Mouse (Mus musculus): ENCODE measurements around the gene Brca1.
A peak's percentile ranks its signal among the peaks of the same experiment; 100 is the strongest.
"Not testable (repeated sequence)": the region's sequence is repeated elsewhere in the genome, so short reads cannot be mapped to it uniquely, and the experiment has no call there.

The Brca1 gene

DNA sequence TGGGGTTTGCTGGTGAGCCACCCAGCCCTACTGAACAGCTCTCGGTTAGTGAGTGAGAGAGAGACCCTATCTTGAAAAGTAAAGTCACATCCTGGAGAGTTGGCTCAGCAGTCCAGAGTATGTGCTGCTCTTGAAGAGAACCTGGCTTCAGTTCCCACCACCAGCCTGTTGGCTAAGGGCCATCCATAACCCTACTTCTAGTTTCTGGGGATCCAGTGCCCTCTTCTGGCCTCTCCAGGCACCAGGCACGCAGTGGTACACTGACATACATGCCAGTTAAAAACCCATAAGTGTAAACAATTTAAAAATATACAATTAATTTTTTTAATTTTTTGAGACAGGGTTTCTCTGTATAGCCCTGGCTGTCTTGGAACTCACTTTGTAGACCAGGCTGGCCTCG lies 101.4 kb downstream of the Brca1 start:
- peak in 1 of 2 experiments; percentile 53 for DNase-seq (ENCODE audit: low spot score in 2 of 2)

DNA sequence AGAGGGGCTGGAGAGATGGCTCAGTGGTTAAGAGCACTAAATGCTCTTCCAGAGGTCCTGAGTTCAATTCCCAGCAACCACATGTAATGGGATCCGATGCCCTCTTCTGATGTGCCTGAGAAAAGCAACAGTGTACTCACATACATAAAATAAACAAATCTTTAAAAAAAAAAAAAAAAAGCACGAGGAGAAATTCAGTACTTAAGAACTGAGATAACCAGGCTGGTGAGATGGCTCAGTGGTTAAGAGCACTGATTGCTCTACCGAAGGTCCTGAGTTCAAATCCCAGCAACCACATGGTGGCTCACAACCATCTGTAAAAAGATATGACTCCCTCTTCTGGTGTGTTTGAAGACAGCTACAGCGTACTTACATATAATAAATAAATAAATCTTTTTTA lies 102.2 kb downstream of the Brca1 start:
- not testable (repeated sequence) for DNase-seq (ENCODE audit: low spot score in 2 of 2)

DNA sequence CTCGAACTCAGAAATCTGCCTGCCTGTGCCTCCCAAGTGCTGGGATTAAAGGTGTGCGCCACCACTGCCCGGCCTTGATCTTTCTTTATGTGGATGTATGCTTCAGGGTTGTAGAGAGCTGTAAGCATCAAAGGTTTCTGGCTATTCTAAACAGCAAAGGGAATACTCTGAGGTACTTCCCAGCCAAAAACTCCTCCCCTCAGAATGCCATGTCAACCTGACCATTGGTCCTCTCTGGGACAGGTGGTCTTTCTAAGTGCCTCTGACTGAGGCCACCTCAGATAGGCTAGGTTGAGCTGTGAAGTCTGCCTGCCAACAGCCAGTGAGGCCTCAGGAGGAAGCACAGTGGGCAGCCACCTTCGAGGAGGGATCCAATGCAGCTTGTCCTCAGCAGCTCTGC lies 102.9 kb downstream of the Brca1 start:
- peak; percentile 30 to 38 for DNase-seq (ENCODE audit: low spot score in 2 of 2)

DNA sequence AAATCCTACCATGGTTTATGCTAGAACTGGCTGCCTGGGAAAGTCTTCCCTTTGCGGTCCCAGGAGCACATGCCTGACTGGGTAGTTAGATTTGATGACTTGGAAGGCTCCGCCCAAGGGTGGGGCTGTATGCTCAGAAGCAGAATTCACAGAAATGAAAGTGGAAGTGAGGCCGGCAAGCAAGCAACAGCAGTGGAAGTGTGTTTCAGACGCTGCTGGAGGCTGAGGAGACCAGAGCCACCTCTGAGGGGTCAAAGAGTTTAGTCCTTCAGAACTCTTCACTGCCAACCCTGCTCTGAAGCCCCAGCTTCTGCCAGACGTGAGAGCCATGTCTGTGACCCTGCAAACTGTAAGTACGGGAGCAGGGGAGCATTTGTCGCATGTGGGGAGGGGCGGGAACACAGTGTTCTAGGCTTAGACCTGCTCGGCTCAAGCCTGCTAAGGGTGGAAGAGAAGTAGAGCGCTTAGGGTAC lies 103.4 kb downstream of the Brca1 start, which contains the start of gene Ifi35:
Ifi35 (plus strand) TSS at position 134 of the 473 bp plus-strand sequence.
- DNase-seq (ENCODE audit: low spot score in 2 of 2), result peak; percentile 69 to 84

DNA sequence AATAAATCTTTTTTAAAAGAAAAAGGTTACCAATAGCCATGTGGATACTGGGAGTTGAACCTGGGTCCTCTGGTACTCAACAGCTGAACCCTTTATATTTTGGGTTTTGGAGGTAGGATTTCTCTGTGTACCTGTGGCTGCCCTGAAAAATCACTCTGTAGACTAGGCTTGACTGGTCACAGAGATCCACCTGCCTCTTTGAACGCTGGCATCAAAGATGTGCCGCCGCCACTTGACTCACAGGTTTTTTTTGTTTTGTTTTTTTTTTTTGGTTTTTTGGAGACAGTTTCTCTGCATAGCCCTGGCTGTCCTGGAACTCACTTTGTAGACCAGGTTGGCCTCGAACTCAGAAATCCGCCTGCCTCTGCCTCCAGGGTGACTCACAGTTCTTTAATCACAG lies 104.0 kb downstream of the Brca1 start:
- no peak for DNase-seq (ENCODE audit: low spot score in 2 of 2)

DNA sequence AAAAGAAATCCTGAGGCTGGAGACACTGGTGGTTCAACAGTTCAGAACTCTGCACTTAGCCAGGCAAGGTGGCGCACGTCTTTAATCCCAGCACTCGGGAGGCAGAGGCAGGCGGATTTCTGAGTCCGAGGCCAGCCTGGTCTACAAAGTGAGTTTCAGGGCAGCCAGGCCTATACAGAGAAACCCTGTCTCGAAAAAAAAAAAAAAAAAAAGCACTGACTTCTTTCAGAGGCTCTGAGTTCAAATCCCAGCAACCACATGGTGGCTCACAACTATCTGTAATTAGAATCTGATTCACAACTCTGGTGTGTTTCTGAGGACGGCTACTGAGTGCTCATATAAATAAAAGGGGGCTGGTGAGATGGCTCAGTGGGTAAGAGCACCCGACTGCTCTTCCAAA lies 104.9 kb downstream of the Brca1 start:
- DNase-seq (ENCODE audit: low spot score in 2 of 2), result not testable (repeated sequence)

DNA sequence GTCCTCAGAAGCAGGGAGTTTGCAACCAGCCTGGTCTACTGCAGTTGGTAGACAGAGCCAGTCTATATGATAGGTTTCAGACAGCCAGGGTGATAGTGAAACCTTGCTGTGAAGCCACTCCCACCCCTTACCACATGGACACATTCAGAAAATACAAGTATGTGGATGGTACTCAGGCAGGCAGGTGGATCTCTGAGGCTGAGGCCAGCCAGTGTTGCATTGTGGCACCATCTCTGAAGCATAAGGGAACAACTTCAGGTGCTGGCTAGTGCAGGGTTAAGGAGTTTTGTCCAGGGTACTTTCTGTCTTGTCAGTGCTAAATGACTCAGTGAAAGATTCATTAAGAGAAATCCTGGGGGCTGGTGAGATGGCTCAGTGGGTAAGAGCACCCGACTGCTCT lies 105.4 kb downstream of the Brca1 start:
- DNase-seq (ENCODE audit: low spot score in 2 of 2), result no peak

DNA sequence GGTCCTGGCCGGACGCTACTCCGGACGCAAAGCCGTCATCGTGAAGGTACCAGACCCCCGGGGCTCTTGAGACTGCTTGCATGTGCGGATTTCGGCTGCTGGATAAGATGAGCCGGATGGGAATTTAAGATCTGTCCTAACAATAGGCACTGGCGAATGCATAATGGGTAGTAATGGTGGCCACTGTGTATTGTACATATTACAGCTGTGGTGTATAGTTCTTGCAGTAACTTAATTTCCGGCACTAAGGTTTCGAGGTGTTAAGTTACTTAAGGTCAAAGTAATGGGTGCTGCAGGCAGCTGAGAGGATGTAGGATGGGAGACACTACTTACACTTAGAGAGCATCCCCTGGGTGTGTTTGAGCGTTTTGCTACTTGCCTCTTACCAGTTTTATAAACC lies 109.0 kb downstream of the Brca1 start:
- DNase-seq (ENCODE audit: low spot score in 2 of 2), result no peak

DNA sequence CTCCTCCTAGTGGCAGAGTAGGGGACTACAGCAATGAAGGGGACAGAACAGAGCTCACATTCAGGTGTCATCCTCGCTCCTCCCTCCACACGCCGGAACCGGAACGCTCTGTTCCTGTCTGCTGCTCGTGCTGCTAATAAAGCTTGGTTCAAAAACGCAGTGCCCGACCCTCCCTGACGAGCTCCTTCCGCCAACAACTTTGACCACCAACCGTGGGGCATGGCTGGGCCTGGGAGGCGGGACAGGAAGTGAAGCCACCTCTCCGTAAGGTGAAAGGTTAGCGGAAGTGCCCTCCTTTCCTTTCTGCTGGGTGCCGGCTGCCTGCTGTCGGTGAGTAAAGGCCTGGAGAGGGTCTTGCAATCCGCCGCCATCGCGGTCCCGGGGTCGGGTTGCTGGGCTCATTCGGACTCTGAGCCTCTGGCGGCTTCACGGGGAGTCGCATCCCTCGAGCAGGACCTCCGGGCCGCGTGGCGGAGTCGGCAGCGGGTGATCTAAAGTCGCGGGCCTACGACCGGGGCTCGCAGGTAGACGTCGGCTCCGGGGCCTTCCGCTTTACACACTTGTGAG lies 109.5 kb downstream of the Brca1 start, which contains the start of gene Rpl27:
Rpl27 (plus strand) TSS at position 172 of the 567 bp plus-strand sequence.
- peak; percentile 89 to 96 for DNase-seq (ENCODE audit: low spot score in 2 of 2)

DNA sequence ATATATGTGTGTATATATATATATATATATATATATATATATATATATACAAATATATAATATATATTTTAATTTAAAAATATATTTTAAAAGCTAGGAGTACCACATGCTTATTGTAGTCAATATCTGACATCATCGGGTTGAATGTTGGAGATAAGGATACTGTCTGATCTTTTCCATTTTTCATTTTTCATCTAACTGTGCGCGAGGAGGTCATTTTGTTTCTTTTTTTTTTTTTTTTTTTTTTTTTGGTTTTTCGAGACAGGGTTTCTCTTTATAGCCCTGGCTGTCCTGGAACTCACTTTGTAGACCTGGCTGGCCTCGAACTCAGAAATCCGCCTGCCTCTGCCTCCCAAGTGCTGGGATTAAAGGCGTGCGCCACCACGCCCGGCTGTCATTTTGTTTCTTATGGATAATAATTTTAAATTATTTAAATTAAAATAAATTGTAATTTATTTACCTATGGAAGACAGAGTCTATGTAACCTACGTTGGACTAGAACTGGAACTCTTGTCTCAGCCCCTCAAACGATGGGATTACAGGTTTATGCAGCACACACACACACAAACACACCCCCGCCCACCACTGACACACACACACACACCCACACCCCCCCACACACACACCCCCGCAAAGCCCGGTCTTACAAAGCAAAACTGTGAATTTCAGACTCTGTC lies 110.2 kb downstream of the Brca1 start:
- not testable (repeated sequence) for DNase-seq (ENCODE audit: low spot score in 2 of 2)

All from spleen, postnatal 10 days (tissue).